Mouse (Mus musculus) heart, adult 2 months (tissue): ENCODE data around the gene Fuz. TPM values are rescaled to one million over a fixed set of nuclear protein-coding genes. Genes with fewer than 3 reads are reported as not detected.
A peak's percentile ranks its signal among the peaks of the same experiment; 100 is the strongest.

Source experiments
- DNase-seq, 2 experiments: peaks; one replicate each; pipeline ENCODE4 v3.0.0; 2021
- H3K27ac ChIP-seq: fragments of 200-600 bp; 2 replicates; pipeline ENCODE4 v1.8.1; 2022
- H3K27me3 ChIP-seq: fragments of 200-500 bp; 2 replicates; pipeline ENCODE4 v1.6.1; 2012; ENCODE audit warnings: mild to moderate bottlenecking, low read length, inconsistent platforms, mixed read lengths; ENCODE audit not compliant: control insufficient read depth, insufficient read depth
- H3K36me3 ChIP-seq: fragments of 200-500 bp; 2 replicates; pipeline ENCODE4 v1.6.1; 2012; ENCODE audit warnings: low read length, inconsistent platforms; ENCODE audit not compliant: control insufficient read depth, insufficient read depth
- H3K4me1 ChIP-seq: fragments of 200-500 bp; 2 replicates; pipeline ENCODE4 v1.6.1; 2011; ENCODE audit warnings: low read length; ENCODE audit not compliant: control insufficient read depth, insufficient read depth
- H3K4me3 ChIP-seq: fragments of 200-600 bp; 2 replicates; pipeline ENCODE4 v1.8.1; 2022
- H3K79me2 ChIP-seq: fragments of 200-500 bp; replicated peaks from 2 replicates; pipeline ENCODE4 v1.6.1; 2012; ENCODE audit warnings: mild to moderate bottlenecking, inconsistent platforms, low read length, moderate library complexity, mixed read lengths; ENCODE audit not compliant: control insufficient read depth, insufficient read depth
- H3K9ac ChIP-seq: fragments of 200-500 bp; 2 replicates; pipeline ENCODE4 v1.6.1; 2012; ENCODE audit warnings: low read depth, mild to moderate bottlenecking, control low read depth, inconsistent platforms, low read length, mixed read lengths
- CTCF ChIP-seq: fragments of 200-600 bp; IDR thresholded peaks from 2 replicates; pipeline ENCODE4 v1.8.1; 2022; ENCODE audit warnings: antibody characterized with exemption, mild to moderate bottlenecking, moderate library complexity
- EP300 ChIP-seq: fragments of 200-500 bp; IDR thresholded peaks from 2 replicates; pipeline ENCODE4 v1.6.1; 2011; ENCODE audit warnings: low read depth, low read length, control low read depth; ENCODE audit not compliant: insufficient read depth
- POLR2A ChIP-seq: fragments of 200-500 bp; IDR thresholded peaks from 2 replicates; pipeline ENCODE4 v1.6.1; 2011; ENCODE audit warnings: mild to moderate bottlenecking, low read depth, low read length, control low read depth; ENCODE audit not compliant: insufficient read depth
- WGBS: fragments of 180-500 bp; shearing (Covaris S2); methylation state at CpG from one replicate; pipeline ENCODE4 v1.1.7; 2018; 5-methylcytosine and 5-hydroxymethylcytosine counted together
- intact Hi-C: fragments of 180-260 bp; cut with DNase I; formaldehyde crosslinking; loops from one replicate; pipeline ENCODE4 v1.15.1; 2025
- polyA plus RNA-seq: library from polyadenylated mRNA; depleted of rRNA; stranded (reverse); fragments of >200 nt; gene quantifications from 2 replicates; pipeline ENCODE4 v1.2.3, GENCODE M21; 2012
- total RNA-seq, 2 experiments: library from RNA; stranded (reverse); gene quantifications; 2 replicates each; pipeline ENCODE4 v1.2.3; 2021

Fuz gene
- total and polyA plus RNA-seq, 3 experiments: 16.3 to 31.6 (median 17.1) TPM

DNA sequence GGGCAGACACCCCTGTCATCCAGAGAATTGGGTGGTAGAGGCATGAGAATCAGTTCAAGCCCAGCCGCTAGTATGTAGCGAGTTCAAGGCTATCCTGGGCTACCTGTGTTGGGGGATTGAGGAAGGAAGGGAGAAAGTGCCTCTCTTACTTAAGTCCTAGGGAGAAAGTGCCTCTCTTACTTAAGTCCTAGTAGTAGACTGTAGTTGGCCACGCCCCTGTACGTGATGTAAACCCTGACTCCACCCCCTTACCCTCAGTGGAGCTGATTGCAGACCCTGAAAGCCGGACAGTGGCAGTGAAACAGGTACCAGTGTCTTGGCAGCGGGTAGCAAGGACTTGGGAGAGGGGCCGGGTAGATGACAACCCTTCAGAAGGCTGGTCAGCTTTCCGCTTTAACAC is 38.0 kb upstream of the Fuz start:
- Histone ChIP-seq H3K27ac (peak overlapping the region; percentile 91), H3K27me3 (no peaks in the 10 kb centered on the region), H3K36me3 (no peaks in the 10 kb centered on the region), H3K4me1 (peaks cover 6% of the 10 kb centered on the region), H3K79me2 (no peaks in the 10 kb centered on the region), H3K4me3 (peak overlapping the region; percentile 83), H3K9ac (0 out of 2 replicates have a peak overlapping the region, but pooled peaks have one; percentile 12)
- DNase-seq: no peak
- intact Hi-C loops: loop anchor here (5.0 kb wide), 1 partner anchor 39 kb away; the partner anchor contains the start of gene Fuz
- 25% methylated on average over 8 of the region's 8 CpGs for WGBS
- no peak for TF ChIP-seq EP300
- TF ChIP-seq POLR2A: 0 out of 2 replicates have a peak, but pooled peaks have one; percentile 18

DNA sequence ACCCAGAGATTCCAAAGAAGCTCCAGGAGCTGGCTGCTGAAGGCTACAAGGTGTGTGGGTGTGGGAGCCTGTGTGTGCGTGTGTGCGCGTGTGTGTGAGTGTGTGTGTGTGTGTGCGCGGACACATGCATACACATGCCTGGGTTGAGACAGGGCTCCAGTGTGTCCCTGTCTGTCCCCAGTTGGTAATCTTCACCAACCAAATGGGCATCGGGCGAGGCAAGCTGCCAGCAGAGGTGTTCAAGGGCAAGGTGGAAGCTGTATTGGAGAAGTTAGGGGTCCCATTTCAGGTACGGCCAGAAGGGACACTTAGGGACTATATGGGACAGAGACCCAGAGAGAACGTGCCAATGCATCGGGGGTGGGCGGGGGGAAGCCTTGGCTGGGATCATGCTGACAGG is 36.0 kb upstream of the Fuz start:
- H3K27me3 ChIP-seq: no peaks in the 10 kb centered on the region
- 88% methylated on average over 11 of the region's 11 CpGs for WGBS
- H3K36me3 ChIP-seq: no peaks in the 10 kb centered on the region
- H3K4me3 ChIP-seq: no peak overlapping the region
- peaks cover 7% of the 10 kb centered on the region for H3K4me1 ChIP-seq
- no peak for DNase-seq
- intact Hi-C loops: loop anchor here (5.0 kb wide), 1 partner anchor 37 kb away; the partner anchor contains the start of gene Fuz
- H3K27ac ChIP-seq: no peak overlapping the region
- no peaks in the 10 kb centered on the region; the same call in 1 of the 2 replicates for H3K79me2 ChIP-seq
- TF ChIP-seq EP300 (no peak), CTCF (no peak), POLR2A (no peak)
- H3K9ac ChIP-seq: no peak overlapping the region

- DNase-seq: peak in 1 of 2 experiments; percentile 82
- TF ChIP-seq CTCF (peak; percentile 95), EP300 (no peak), POLR2A (no peak)
- 54% methylated on average over 22 of the region's 22 CpGs for WGBS
- Histone ChIP-seq H3K27ac (no peak overlapping the region), H3K4me1 (peaks cover 14% of the 10 kb centered on the region), H3K4me3 (no peak overlapping the region), H3K9ac (no peak overlapping the region), H3K27me3 (no peaks in the 10 kb centered on the region), H3K79me2 (no peaks in the 10 kb centered on the region; the same call in 1 of the 2 replicates), H3K36me3 (no peaks in the 10 kb centered on the region)
- intact Hi-C loops: no loop called here
Measured at GRCm38 (mm10) chr7:44860576-44861428, 35.1 kb upstream of the Fuz start.

GRCm38 (mm10) chr7:44861429-44861816 is 34.5 kb upstream of the Fuz start:
- intact Hi-C loops: no loop called here
- no peak overlapping the region for H3K4me3 ChIP-seq
- H3K27me3 ChIP-seq: no peaks in the 10 kb centered on the region
- no peaks in the 10 kb centered on the region; the same call in 1 of the 2 replicates for H3K79me2 ChIP-seq
- H3K36me3 ChIP-seq: no peaks in the 10 kb centered on the region
- H3K27ac ChIP-seq: no peak overlapping the region
- H3K4me1 ChIP-seq: peaks cover 18% of the 10 kb centered on the region
- TF ChIP-seq CTCF (no peak), EP300 (no peak), POLR2A (no peak)
- H3K9ac ChIP-seq: no peak overlapping the region
- 81% methylated on average over 14 of the region's 14 CpGs for WGBS
- DNase-seq: no peak

- Histone ChIP-seq H3K4me1 (peaks cover 23% of the 10 kb centered on the region), H3K27me3 (no peaks in the 10 kb centered on the region), H3K4me3 (no peak overlapping the region), H3K9ac (no peak overlapping the region), H3K79me2 (no peaks in the 10 kb centered on the region; the same call in 1 of the 2 replicates), H3K27ac (no peak overlapping the region), H3K36me3 (no peaks in the 10 kb centered on the region)
- TF ChIP-seq EP300: no peak
- no peak for TF ChIP-seq CTCF
- no peak for TF ChIP-seq POLR2A
- intact Hi-C loops: no loop called here
- WGBS: 55% methylated on average over 8 of the region's 8 CpGs
- no peak for DNase-seq
Measured at GRCm38 (mm10) chr7:44862434-44862833, 33.4 kb upstream of the Fuz start.

DNA sequence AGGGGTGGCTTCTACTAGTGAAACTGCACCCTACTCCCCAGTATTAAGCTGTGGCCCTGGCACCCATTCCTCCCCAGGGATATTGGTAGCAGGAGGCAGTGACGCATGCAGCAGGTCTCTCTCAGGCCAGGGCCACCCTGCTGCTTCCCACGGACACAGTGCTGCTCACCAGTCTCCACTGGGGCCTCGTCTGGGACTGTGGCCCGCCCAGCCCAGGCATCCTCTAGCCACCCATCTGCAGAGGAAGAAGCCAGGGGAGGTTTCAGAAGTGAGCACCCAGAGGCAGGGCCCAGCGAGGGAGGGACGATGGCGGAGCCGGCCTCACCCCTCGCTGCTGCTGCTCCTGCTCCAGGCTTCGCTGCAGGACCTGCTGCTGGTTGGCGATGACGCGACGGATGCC is 32.7 kb upstream of the Fuz start:
- H3K79me2 ChIP-seq: no peaks in the 10 kb centered on the region; the same call in 1 of the 2 replicates
- H3K4me3 ChIP-seq: no peak overlapping the region
- no peaks in the 10 kb centered on the region for H3K27me3 ChIP-seq
- H3K9ac ChIP-seq: no peak overlapping the region
- TF ChIP-seq POLR2A: no peak
- TF ChIP-seq EP300: no peak
- no peak for TF ChIP-seq CTCF
- intact Hi-C loops: no loop called here
- WGBS: 85% methylated on average over 14 of the region's 14 CpGs
- no peak for DNase-seq
- H3K36me3 ChIP-seq: no peaks in the 10 kb centered on the region; the same call in 1 of the 2 replicates
- H3K4me1 ChIP-seq: peaks cover 27% of the 10 kb centered on the region
- no peak overlapping the region for H3K27ac ChIP-seq
